Mouse (Mus musculus): ENCODE results near the gene Rbfox3. TPM values are rescaled to one million over a fixed set of nuclear protein-coding genes. Genes with fewer than 3 reads are reported as not detected.

The Rbfox3 gene
- polyA plus RNA-seq, 1 experiment from 2014 or later = 6.9 TPM

DNA sequence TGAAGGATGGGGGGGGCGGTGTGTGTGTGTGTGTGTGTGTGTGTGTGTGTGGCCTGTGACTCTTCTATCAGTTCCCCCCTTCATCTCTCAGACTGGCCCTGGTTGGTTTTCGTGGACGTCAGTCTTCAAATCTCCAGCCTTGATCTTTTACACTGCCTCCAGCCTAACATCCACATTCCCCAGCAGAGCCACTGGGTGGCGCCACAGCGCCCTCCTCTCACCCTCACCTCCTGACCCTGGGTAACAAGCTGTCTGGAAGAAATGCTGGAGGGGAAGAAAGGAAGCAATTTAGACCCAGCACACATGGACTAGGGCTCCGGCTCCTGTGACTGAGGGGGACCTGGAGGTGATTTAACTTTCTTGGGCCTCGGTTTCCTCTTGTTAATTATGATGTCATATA is 173.1 kb downstream of the Rbfox3 start:
- DNase-seq (ENCODE audit: low spot score) (peak; percentile 57), ATAC-seq (replicated peaks; ENCODE audit: low FRiP score) (no peak)
- Histone ChIP-seq H3K27ac (ENCODE audit: low read depth, low read length) (no peak overlapping the region), H3K27me3 (ENCODE audit: control insufficient read depth, insufficient read depth, low read length) (no peaks in the 10 kb centered on the region), H3K4me3 (ENCODE audit: low read depth, low read length) (no peak overlapping the region), H3K4me2 (ENCODE audit: low read depth, low read length, severe bottlenecking) (no peak overlapping the region), H3K9me3 (ENCODE audit: control insufficient read depth, low read length) (no peaks in the 10 kb centered on the region), H3K36me3 (ENCODE audit: control insufficient read depth, insufficient read depth, low read length) (no peaks in the 10 kb centered on the region), H3K4me1 (replicated peaks; ENCODE audit: control insufficient read depth, insufficient read depth, low read length) (peaks cover 5% of the 10 kb centered on the region; the same call in 1 of the 2 replicates), H3K9ac (ENCODE audit: low read length) (no peak overlapping the region)
- 36% methylated on average over 7 of the region's 7 CpGs for WGBS

DNA sequence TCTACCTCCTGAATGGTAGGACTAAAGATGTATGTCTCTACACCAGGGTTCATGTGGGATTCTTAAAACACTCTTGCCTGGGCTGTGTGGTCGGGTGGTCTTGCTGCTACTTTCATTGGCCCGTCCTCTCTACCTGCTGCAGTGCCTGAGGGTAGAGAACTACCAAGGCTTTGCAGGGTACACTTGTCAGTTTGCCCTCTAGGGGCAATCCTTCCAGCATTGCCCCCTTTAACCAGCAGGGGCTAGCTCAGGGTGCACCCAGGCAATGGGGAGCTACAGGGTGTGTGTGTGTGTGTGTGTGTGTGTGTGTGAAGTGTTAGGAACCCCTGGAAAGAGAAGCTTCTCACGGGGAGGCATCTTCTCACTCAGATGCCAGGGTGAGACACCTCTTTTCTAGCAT is 173.6 kb downstream of the Rbfox3 start:
- Histone ChIP-seq H3K4me3 (ENCODE audit: low read depth, low read length) (no peak overlapping the region), H3K27me3 (ENCODE audit: control insufficient read depth, insufficient read depth, low read length) (no peaks in the 10 kb centered on the region), H3K27ac (ENCODE audit: low read depth, low read length) (no peak overlapping the region), H3K4me1 (replicated peaks; ENCODE audit: control insufficient read depth, insufficient read depth, low read length) (peaks cover 5% of the 10 kb centered on the region; the same call in 1 of the 2 replicates), H3K4me2 (ENCODE audit: low read depth, low read length, severe bottlenecking) (no peak overlapping the region), H3K36me3 (ENCODE audit: control insufficient read depth, insufficient read depth, low read length) (no peaks in the 10 kb centered on the region), H3K9ac (ENCODE audit: low read length) (no peak overlapping the region), H3K9me3 (ENCODE audit: control insufficient read depth, low read length) (no peaks in the 10 kb centered on the region)
- no peak for ATAC-seq (replicated peaks; ENCODE audit: low FRiP score)
- no peak for DNase-seq (ENCODE audit: low spot score)
- 66% methylated on average over 3 of the region's 3 CpGs for WGBS

DNA sequence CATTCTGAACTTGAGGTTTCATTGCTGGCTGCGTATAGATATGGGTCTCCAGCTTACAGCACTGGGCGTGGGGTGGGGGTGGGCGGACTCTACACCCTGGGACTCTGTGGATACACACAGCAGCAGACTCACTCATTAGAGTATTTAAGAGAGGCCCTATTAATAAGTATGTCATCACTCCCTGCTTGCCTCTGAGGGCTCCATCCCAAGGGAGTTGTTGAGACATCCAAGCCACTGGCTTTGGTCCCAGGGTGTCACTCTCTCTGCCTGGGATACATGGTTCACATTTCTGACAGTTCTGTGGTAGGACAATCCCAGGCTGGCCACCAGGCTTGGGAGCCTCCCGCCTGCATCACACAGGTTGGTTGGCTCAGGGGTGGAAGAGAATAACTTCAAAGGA is 174.4 kb downstream of the Rbfox3 start:
- Histone ChIP-seq H3K27me3 (ENCODE audit: control insufficient read depth, insufficient read depth, low read length) (no peaks in the 10 kb centered on the region), H3K9ac (ENCODE audit: low read length) (no peak overlapping the region), H3K4me3 (ENCODE audit: low read depth, low read length) (no peak overlapping the region), H3K36me3 (ENCODE audit: control insufficient read depth, insufficient read depth, low read length) (no peaks in the 10 kb centered on the region), H3K27ac (ENCODE audit: low read depth, low read length) (no peak overlapping the region), H3K4me2 (ENCODE audit: low read depth, low read length, severe bottlenecking) (no peak overlapping the region), H3K4me1 (replicated peaks; ENCODE audit: control insufficient read depth, insufficient read depth, low read length) (peaks cover 5% of the 10 kb centered on the region; the same call in 1 of the 2 replicates), H3K9me3 (ENCODE audit: control insufficient read depth, low read length) (no peaks in the 10 kb centered on the region)
- DNase-seq (ENCODE audit: low spot score) = no peak
- 74% methylated on average over 4 of the region's 4 CpGs for WGBS
- no peak for ATAC-seq (replicated peaks; ENCODE audit: low FRiP score)

DNA sequence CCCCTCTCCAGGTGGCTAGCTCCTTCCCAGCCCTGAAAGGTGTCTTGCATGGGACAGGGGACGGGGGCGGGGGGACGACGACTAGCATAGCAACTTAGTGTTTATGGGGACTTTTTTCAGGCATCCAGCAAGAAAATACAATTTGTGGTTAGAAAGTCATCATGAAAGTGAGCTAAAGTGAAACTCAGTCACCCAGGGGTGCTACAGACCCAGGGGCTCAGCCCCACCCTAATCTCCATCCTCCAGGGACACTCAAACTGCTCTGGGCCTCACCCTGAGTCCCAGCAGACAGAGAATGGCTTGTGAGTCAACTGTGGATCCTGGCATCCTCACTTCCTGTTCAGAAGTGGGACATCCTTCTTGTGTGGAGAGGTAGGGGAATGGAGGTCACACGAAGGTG is 179.7 kb downstream of the Rbfox3 start:
- WGBS = 88% methylated on average over 5 of the region's 5 CpGs
- Histone ChIP-seq H3K4me3 (ENCODE audit: low read depth, low read length) (no peak overlapping the region), H3K36me3 (ENCODE audit: control insufficient read depth, insufficient read depth, low read length) (no peaks in the 10 kb centered on the region), H3K4me2 (ENCODE audit: low read depth, low read length, severe bottlenecking) (no peak overlapping the region), H3K4me1 (replicated peaks; ENCODE audit: control insufficient read depth, insufficient read depth, low read length) (no peaks in the 10 kb centered on the region; the same call in 1 of the 2 replicates), H3K9ac (ENCODE audit: low read length) (no peak overlapping the region), H3K9me3 (ENCODE audit: control insufficient read depth, low read length) (no peaks in the 10 kb centered on the region), H3K27me3 (ENCODE audit: control insufficient read depth, insufficient read depth, low read length) (no peaks in the 10 kb centered on the region), H3K27ac (ENCODE audit: low read depth, low read length) (no peak overlapping the region)
- DNase-seq (ENCODE audit: low spot score) = no peak
- no peak for ATAC-seq (replicated peaks; ENCODE audit: low FRiP score)

- Histone ChIP-seq H3K4me3 (ENCODE audit: low read depth, low read length) (no peak overlapping the region), H3K36me3 (ENCODE audit: control insufficient read depth, insufficient read depth, low read length) (no peaks in the 10 kb centered on the region), H3K9ac (ENCODE audit: low read length) (no peak overlapping the region), H3K4me2 (ENCODE audit: low read depth, low read length, severe bottlenecking) (no peak overlapping the region), H3K9me3 (ENCODE audit: control insufficient read depth, low read length) (no peaks in the 10 kb centered on the region), H3K4me1 (replicated peaks; ENCODE audit: control insufficient read depth, insufficient read depth, low read length) (no peaks in the 10 kb centered on the region; the same call in 1 of the 2 replicates), H3K27me3 (ENCODE audit: control insufficient read depth, insufficient read depth, low read length) (no peaks in the 10 kb centered on the region), H3K27ac (ENCODE audit: low read depth, low read length) (no peak overlapping the region)
- ATAC-seq (replicated peaks; ENCODE audit: low FRiP score) (no peak), DNase-seq (ENCODE audit: low spot score) (no peak)
- 54% methylated on average over 8 of the region's 8 CpGs for WGBS
Observed at GRCm38 (mm10) chr11:118729373-118729772, 182.0 kb downstream of the Rbfox3 start.

DNA sequence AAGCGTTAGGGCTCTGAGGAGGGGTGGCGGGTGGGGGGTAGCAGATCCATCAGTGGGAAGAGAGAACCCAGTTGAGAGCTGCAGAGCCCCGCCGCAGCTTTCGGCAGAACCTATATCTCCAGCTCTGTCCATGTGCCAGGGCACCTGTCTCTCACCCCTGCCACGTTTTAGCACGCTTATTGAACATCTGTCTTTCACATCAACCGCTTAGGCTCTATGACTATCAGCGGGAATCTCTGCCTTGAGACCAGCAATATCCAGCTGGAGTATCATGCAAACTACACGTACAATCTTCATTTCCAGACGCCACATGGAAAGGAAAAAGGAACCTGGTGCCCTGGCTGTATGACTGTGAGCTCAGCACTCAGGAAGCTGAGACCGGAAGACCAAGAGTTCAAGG is 182.6 kb downstream of the Rbfox3 start:
- Histone ChIP-seq H3K9me3 (ENCODE audit: control insufficient read depth, low read length) (no peaks in the 10 kb centered on the region), H3K4me3 (ENCODE audit: low read depth, low read length) (no peak overlapping the region), H3K4me1 (replicated peaks; ENCODE audit: control insufficient read depth, insufficient read depth, low read length) (no peaks in the 10 kb centered on the region; the same call in 1 of the 2 replicates), H3K9ac (ENCODE audit: low read length) (no peak overlapping the region), H3K27ac (ENCODE audit: low read depth, low read length) (no peak overlapping the region), H3K4me2 (ENCODE audit: low read depth, low read length, severe bottlenecking) (no peak overlapping the region), H3K27me3 (ENCODE audit: control insufficient read depth, insufficient read depth, low read length) (no peaks in the 10 kb centered on the region), H3K36me3 (ENCODE audit: control insufficient read depth, insufficient read depth, low read length) (no peaks in the 10 kb centered on the region)
- DNase-seq (ENCODE audit: low spot score) (no peak), ATAC-seq (replicated peaks; ENCODE audit: low FRiP score) (no peak)
- 81% methylated on average over 12 of the region's 12 CpGs for WGBS

DNA sequence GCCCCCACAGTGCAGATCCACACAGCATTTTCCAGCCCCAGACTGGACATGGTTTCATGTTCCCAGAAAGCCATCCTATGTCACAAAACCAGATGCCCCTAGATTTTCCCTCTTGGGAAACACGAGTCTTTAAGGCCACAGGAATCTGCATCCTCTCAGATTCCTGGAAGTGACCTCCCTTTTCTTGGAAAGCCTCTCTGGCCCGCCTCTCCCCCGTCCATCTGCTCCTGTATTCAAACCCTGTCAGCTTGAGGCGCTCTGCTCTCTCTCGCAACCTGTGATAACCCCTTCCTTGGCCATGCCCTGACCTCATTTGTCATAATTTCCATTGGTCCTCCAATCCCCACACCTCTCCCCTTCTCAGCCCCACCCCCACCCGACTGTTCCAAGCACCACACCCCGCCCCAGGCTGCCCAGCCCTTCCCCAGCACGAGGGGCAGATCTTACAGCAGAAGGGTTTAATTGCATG is 183.3 kb downstream of the Rbfox3 start:
- H3K4me2 ChIP-seq (ENCODE audit: low read depth, low read length, severe bottlenecking) = no peak overlapping the region
- H3K36me3 ChIP-seq (ENCODE audit: control insufficient read depth, insufficient read depth, low read length) = no peaks in the 10 kb centered on the region
- no peak overlapping the region for H3K4me3 ChIP-seq (ENCODE audit: low read depth, low read length)
- H3K27ac ChIP-seq (ENCODE audit: low read depth, low read length) = no peak overlapping the region
- ATAC-seq (replicated peaks; ENCODE audit: low FRiP score) (no peak), DNase-seq (ENCODE audit: low spot score) (no peak)
- no peak overlapping the region for H3K9ac ChIP-seq (ENCODE audit: low read length)
- no peaks in the 10 kb centered on the region; the same call in 1 of the 2 replicates for H3K4me1 ChIP-seq (replicated peaks; ENCODE audit: control insufficient read depth, insufficient read depth, low read length)
- H3K9me3 ChIP-seq (ENCODE audit: control insufficient read depth, low read length) = no peaks in the 10 kb centered on the region
- 26% methylated on average over 8 of the region's 8 CpGs for WGBS
- no peaks in the 10 kb centered on the region for H3K27me3 ChIP-seq (ENCODE audit: control insufficient read depth, insufficient read depth, low read length)

DNA sequence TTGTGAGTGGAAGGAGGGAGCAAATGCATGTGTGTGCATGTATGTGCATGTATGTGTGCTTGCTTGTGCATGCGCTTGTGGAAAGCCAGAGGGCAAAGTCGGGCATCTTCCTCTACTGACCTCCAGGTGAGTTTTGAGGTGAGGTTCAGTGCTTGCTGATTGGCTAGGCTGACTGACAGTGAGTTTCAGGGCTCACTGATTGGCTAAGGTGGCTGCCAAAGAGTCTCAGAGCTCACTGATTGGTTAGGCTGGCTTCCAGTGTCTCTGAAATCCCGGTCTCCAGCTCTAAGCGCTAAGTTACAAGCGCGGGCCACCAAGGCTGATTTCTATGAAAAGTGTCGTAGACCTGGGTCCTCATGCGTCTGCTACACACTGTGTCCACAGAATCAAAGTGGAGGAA is 185.0 kb downstream of the Rbfox3 start:
- Histone ChIP-seq H3K4me2 (ENCODE audit: low read depth, low read length, severe bottlenecking) (no peak overlapping the region), H3K9ac (ENCODE audit: low read length) (no peak overlapping the region), H3K9me3 (ENCODE audit: control insufficient read depth, low read length) (no peaks in the 10 kb centered on the region), H3K4me3 (ENCODE audit: low read depth, low read length) (no peak overlapping the region), H3K36me3 (ENCODE audit: control insufficient read depth, insufficient read depth, low read length) (no peaks in the 10 kb centered on the region), H3K27ac (ENCODE audit: low read depth, low read length) (no peak overlapping the region), H3K4me1 (replicated peaks; ENCODE audit: control insufficient read depth, insufficient read depth, low read length) (no peaks in the 10 kb centered on the region; the same call in 1 of the 2 replicates), H3K27me3 (ENCODE audit: control insufficient read depth, insufficient read depth, low read length) (no peaks in the 10 kb centered on the region)
- ATAC-seq (replicated peaks; ENCODE audit: low FRiP score) (no peak), DNase-seq (ENCODE audit: low spot score) (no peak)
- WGBS = 86% methylated on average over 8 of the region's 8 CpGs

- no peaks in the 10 kb centered on the region for H3K36me3 ChIP-seq (ENCODE audit: control insufficient read depth, insufficient read depth, low read length)
- no peak overlapping the region for H3K4me2 ChIP-seq (ENCODE audit: low read depth, low read length, severe bottlenecking)
- H3K4me3 ChIP-seq (ENCODE audit: low read depth, low read length) = no peak overlapping the region
- DNase-seq (ENCODE audit: low spot score) (no peak), ATAC-seq (replicated peaks; ENCODE audit: low FRiP score) (no peak)
- 88% methylated on average over 8 of the region's 8 CpGs for WGBS
- H3K9ac ChIP-seq (ENCODE audit: low read length) = no peak overlapping the region
- no peaks in the 10 kb centered on the region; the same call in 1 of the 2 replicates for H3K4me1 ChIP-seq (replicated peaks; ENCODE audit: control insufficient read depth, insufficient read depth, low read length)
- H3K9me3 ChIP-seq (ENCODE audit: control insufficient read depth, low read length) = no peaks in the 10 kb centered on the region
- no peaks in the 10 kb centered on the region for H3K27me3 ChIP-seq (ENCODE audit: control insufficient read depth, insufficient read depth, low read length)
- H3K27ac ChIP-seq (ENCODE audit: low read depth, low read length) = no peak overlapping the region
Observed at GRCm38 (mm10) chr11:118724423-118724822, 187.0 kb downstream of the Rbfox3 start.

All from forebrain, embryonic 11.5 days (tissue).